Mouse (Mus musculus) kidney, adult 11 months (tissue): ENCODE results near the gene Bpifb5.
"Not testable (repeated sequence)": the region's sequence is repeated elsewhere in the genome, so short reads cannot be mapped to it uniquely, and the experiment has no call there.

ENCODE experiments used
- DNase-seq: peaks from one replicate; pipeline ENCODE4 v3.0.0; 2022

Bpifb5 gene

DNA sequence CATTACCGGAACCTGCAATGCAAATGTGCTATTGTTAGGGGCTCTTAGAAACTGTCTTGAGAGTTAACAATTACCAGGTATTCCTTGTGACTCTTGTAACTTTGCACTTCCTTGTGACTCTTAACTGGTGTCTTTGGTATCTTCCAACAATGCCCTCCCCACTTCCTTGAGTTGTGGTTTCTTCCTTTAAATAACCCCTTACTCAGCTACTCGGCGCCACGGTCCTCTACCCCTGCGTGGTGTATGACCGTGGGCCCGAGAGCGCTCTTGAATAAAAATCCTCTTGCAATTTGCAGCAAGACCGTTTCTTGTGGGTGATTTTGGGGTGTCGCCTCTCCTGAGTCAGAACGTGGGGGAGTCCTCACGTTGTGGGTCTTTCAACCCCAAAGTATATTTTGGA is 19.2 kb downstream of the Bpifb5 start:
- not testable (repeated sequence) for DNase-seq

DNA sequence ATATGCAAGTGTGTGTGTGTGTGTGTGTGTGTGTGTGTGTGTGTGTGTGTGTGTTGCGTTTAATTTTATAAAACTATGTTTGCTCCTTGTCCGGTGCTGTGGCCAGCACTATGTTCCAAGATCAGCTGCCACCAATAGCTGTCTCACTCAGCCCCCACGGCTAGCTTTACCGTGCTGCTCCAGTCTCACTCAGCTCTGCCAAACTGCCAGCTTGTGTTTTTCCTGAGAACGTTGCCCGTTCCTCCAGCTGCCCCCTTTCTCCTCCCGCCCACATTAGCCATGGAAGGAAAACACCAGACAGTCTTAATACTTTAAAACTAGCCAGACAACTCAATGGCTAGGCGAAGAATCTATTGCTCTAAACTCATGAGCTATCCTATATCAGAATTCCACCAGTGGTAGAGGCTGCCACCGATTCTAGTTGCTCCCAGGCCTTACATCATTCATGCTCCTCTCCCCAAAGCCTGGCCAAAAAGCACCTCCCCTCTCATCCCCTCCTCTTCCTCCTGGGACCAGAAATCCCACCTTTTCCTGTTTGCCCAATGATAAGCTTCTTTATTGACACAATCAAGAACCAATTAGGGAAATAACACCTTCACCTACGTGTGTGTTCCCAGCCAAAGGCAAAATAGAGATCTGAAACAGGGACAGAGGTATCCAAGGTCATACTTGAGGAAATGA is 20.0 kb downstream of the Bpifb5 start:
- DNase-seq, result no peak

DNA sequence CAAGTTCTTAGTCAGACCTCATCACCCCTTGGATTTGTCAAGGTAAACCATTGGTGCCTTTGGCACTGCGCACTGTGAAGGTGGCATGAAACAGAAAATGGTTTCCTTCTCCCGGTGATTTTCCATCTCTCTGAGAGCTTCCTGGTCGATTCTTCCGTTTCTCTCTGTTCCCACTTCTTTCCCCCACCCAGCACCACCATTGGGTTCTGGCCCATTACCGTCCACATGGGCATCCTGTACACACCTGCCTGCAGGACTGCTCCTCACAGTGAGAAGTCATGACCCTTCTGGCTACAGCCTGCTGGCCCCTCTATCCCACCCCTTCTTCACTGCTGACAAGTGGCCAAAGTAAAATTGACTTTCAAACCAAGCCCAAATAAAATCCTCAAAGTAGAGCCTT is 21.8 kb downstream of the Bpifb5 start:
- DNase-seq, result no peak

DNA sequence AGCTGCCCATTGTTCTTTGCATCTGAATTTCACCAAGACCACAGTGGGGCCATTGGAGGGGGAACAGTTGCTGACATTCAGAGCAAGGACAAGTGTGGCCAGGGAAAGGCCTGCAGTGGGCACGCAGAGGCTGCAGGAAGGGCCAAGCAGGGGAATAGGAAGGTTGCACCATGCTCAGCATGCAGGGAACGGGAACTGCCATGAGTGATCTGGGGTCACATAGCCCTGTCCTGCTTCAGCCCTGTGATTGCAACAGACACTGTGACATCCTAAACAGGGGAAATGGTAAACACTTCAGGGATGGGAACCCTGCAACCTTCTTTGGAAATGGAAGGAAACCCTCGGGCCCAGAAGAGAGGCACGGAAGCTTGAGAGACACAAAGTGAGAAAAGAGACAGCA is 31.7 kb downstream of the Bpifb5 start:
- not testable (repeated sequence) for DNase-seq

DNA sequence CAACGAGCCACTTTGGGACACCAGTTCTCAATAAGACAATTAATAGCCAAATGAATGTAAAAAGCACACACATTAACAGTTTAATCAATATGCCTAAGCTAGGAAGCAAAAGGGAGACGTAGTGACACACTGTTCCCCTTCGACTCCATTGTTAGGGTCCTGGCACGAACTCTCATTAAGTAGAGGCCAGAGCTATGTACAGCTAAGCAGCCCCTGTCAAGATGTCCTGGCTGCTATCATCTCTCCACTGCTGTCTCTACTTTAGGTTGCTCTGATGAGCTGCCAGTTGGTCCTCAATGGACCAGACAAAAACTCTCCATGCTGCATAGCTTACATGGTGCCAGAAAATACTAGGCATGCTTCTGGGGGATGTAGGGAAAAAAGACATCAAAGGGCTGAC is 32.2 kb downstream of the Bpifb5 start:
- DNase-seq, result no peak

DNA sequence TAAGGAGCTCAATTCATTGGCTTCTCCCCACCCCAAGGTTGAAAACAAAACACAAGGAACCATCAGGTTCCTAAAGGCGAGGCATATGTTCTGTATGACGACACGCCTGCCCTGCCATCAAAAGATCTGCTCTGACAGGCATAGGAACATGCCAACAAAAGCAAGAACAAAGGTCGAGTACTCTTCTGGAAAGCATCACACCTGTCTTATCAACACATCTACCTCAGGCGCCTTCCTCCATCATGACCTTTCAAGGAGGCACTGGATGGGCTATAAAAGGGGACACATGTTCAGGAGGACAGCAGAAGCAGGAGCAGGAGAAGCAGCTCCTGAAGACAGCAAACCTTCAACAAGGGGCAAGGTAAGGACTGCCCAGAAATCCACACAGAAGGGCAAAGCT is 34.0 kb downstream of the Bpifb5 start, which contains the start of gene Bpifb9a:
Gene Bpifb9a (plus strand): TSS at position 301 of the 400 bp plus-strand sequence.
- DNase-seq, result not testable (repeated sequence)

DNA sequence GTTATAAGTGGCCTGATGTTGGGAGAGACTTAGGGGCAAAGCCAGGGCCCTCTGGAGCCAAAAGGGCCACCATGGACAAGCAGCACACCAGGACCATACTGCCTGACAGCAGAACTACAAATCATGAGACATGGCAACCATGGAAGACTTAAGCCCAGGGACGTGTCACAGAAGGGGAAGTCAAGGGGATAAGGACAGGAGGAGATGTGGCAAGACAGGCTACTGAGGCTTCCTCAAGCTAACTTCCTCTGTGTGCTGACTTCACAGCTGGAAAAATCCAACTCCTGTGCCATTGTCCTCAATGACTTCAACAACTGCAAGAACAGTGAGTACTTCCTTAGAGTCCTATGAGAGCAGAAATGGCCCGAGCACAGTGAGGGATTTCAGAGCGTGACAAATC is 40.9 kb downstream of the Bpifb5 start:
- DNase-seq, result not testable (repeated sequence)
